Mouse (Mus musculus): ENCODE data around the gene Car3.
"Not testable (repeated sequence)": the region's sequence is repeated elsewhere in the genome, so short reads cannot be mapped to it uniquely, and the experiment has no call there.

The Car3 gene

DNA sequence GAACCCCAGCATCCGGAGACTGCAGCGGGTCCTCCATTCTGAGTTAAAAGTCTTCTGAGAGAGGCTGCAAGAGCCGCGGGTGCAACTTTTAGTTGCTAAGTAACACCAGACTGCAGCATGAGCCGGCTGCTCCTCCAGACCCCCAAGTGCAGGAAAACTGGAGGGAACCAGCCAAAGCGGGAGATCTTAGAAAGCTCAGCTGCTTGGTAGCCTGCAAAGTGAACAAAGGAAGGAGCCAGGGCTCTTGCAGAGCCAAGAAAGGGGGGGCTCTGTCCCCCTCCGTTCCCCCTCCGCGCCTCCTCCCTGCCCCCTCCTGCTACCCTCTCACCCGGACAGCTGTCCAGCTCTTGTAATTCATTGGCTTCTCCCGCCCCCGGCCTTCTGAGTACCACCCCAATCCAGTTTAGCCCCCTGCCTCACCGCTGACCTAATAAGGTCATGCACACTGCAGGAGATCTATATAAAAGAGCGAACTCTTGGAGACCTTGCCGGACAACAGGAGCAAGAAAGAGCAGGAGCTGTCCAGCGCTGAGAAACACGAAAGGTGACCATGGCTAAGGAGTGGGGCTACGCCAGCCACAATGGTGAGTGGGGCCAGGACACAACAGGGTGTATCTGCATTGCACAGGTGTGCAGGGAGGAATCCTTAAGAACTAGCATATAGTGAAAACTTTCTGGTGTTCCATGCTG, at the start of gene Car3:
Gene Car3 (plus strand): TSS at position 491 of the 690 bp plus-strand sequence.
- DNase-seq (ENCODE audit: low spot score) = no peak

DNA sequence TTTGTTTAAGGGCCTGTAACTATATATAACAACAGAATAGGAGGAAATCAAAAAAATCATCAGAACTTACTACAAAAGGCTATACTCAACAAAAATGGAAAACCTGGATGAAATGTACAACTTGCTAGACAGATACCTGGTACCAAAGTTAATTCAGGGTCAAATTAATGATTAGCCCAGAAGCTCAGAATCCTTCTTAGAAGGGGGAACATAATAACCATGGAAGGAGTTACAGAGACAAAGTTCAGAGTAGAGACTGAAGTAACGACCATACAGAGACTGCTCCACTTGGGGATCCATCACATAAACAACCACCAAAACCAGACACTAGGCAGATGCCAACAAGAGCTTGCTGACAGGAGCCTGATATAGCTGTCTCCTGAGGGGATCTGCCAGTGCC, 47.9 kb upstream of the Car3 start:
- DNase-seq (ENCODE audit: low spot score) = not testable (repeated sequence)

- no peak for DNase-seq (ENCODE audit: low spot score)
Observed at GRCm38 (mm10) chr3:14819844-14820504, 43.3 kb upstream of the Car3 start.

GRCm38 (mm10) chr3:14828896-14829295, 34.4 kb upstream of the Car3 start:
- DNase-seq (ENCODE audit: low spot score) = no peak

GRCm38 (mm10) chr3:14831219-14831835, 32.0 kb upstream of the Car3 start:
- no peak for DNase-seq (ENCODE audit: low spot score)

- DNase-seq (ENCODE audit: low spot score) = no peak
Observed at GRCm38 (mm10) chr3:14832766-14833165, 30.5 kb upstream of the Car3 start.

GRCm38 (mm10) chr3:14838936-14839335, 24.4 kb upstream of the Car3 start:
- DNase-seq (ENCODE audit: low spot score) = no peak

GRCm38 (mm10) chr3:14839466-14840118, 23.7 kb upstream of the Car3 start:
- DNase-seq (ENCODE audit: low spot score) = no peak

DNA sequence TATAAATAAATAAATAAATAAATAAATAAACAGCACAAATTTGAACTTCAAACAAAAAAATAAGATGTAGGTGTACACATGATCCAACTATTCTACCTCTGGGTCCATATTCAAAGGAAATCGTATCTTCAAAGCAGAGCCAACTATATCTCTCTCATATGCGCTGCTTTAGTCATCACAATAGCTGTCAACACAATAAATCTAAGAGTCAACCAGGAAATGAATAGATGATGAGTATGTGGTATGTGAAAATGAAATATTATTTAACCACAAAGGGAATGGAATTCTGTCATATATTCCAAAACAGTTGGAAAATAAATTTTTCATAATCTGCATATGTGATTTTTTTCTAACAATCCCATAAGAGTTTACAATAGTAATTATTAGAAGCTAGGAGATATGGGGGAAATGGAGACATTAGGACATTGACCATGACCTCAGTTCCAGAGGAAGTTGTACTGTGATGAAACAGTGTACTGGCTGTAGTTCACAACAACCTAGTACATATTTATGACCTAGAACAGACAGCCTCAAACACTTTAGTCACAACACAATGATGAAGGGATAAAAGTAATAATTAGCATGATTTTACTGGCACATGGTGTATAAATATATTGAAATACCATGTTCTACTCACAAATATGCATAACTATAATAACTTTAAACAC, 14.6 kb upstream of the Car3 start:
- no peak for DNase-seq (ENCODE audit: low spot score)

GRCm38 (mm10) chr3:14853966-14854365, 9.3 kb upstream of the Car3 start:
- no peak for DNase-seq (ENCODE audit: low spot score)

- no peak for DNase-seq (ENCODE audit: low spot score)
Observed at GRCm38 (mm10) chr3:14854446-14854845, 8.9 kb upstream of the Car3 start.

GRCm38 (mm10) chr3:14857874-14858273, 5.4 kb upstream of the Car3 start:
- DNase-seq (ENCODE audit: low spot score) = no peak

GRCm38 (mm10) chr3:14860291-14860690, 3.0 kb upstream of the Car3 start:
- no peak for DNase-seq (ENCODE audit: low spot score)

DNA sequence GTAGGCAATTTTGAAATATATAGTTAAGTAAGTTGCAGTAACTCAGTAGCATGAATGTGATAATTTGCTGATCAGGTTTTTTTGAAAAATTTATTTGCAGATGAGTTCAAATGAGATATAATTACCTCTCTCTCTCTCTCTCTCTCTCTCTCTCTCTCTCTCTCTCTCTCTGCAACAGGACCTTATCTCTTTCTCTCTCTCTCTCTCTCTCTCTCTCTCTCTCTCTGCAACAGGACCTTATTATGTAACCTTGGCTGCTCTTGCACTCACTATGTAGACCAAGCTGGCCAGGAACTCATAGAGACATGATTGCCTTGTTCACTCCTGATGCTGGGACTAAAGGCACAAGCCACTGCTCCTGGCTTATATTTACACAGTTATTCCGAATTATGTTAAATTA, 2.1 kb upstream of the Car3 start:
- no peak for DNase-seq (ENCODE audit: low spot score)

DNA sequence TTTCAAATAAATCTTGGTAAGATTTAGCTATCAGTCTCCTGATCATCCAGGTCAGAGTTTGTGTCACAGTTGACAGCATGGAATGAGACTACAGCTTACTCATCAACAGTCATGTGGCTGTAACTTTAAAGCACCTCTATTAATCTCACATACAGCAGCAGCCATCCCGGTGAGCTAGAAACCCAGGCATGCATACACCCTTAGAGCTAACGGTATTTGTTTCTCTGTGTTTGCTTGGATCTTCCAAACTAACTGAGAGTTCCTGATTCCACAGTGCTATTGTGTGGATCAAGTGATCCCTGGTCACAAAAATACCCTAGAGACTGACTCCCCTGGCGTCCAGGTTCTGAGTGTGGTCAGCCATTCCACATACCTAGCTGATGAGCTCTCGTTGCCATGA, 1.5 kb upstream of the Car3 start:
- no peak for DNase-seq (ENCODE audit: low spot score)

DNA sequence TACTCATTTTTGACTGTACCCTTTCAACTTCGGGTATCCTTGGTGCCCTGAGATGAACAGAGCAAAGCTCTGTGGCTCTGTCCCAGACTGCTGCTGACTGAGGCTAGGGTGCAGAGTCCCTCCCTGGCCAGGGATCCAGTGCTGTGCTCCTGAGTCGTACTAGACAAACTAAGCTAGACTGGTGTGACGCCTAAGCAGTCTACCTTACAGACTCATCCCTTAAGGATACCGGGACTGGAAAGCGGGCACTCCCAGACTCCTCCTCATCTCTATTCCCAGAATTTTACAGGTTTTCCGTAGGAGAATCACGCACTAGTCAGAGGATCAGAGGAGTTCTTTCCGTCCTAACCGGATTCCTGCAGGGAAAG, 674 bp upstream of the Car3 start:
- DNase-seq (ENCODE audit: low spot score) = no peak

DNA sequence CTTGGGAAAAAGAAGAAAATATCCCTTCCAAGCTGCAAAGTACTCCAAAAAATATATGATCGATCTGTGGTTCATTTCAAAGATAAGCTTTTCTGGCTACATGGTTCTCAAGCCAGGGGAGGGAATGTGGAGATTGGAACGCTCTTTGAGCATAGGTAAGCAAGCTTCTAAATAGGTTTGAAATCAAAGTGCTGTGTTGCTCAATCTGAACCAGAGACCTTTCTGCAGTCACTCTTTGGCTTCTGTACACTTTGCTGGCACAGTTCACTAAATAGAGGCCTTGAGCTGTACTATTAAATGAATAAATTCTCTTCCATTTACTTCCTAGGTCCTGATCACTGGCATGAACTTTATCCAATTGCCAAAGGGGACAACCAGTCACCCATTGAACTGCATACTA, 610 bp downstream of the Car3 start:
- DNase-seq (ENCODE audit: low spot score) = no peak

- no peak for DNase-seq (ENCODE audit: low spot score)
Observed at GRCm38 (mm10) chr3:14865941-14866340, 2.6 kb downstream of the Car3 start.

GRCm38 (mm10) chr3:14869779-14870178, 6.5 kb downstream of the Car3 start:
- DNase-seq (ENCODE audit: low spot score) = no peak

GRCm38 (mm10) chr3:14870528-14870927, 7.2 kb downstream of the Car3 start:
- no peak for DNase-seq (ENCODE audit: low spot score)

DNA sequence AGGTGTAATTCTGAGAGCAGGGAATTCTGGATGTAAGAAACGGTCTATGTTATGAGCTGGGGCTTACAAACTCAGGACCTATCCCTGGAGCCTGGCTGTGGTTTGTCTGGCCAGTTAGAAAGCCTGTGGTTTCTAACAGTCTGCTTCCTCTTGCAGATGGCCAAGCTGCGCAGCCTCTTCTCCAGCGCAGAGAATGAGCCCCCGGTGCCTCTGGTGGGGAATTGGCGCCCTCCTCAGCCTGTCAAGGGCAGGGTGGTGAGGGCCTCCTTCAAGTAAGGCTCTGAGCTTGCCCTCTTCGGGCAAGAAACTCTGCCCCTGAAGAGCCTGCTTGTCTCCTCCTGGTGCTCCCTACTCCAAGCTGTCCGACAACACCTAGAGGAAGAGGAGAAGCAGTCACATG, 8.1 kb downstream of the Car3 start:
- DNase-seq (ENCODE audit: low spot score) = no peak

GRCm38 (mm10) chr3:14874402-14875040, 11.2 kb downstream of the Car3 start:
- DNase-seq (ENCODE audit: low spot score) = peak; percentile 81
